Mouse (Mus musculus): Measurements from ENCODE around the gene Sstr3. TPM values are rescaled to one million over a fixed set of nuclear protein-coding genes. Genes with fewer than 3 reads are reported as not detected.

Sstr3 gene
- total RNA-seq (2021) = 10 to 100 TPM; 25.2 to 25.8 TPM
- long read RNA-seq, experiment 1, full-length matches to known transcripts = 8 of 15 reads
- long read RNA-seq, experiment 1, partial matches to known transcripts = 3 of 15 reads
- long read RNA-seq, experiment 1, other reads (novel, unspliced or antisense) = 4 of 15 reads
- long read RNA-seq, experiment 2, full-length matches to known transcripts = 5 of 11 reads
- long read RNA-seq, experiment 2, partial matches to known transcripts = 0 of 11 reads
- long read RNA-seq, experiment 2, other reads (novel, unspliced or antisense) = 6 of 11 reads

DNA sequence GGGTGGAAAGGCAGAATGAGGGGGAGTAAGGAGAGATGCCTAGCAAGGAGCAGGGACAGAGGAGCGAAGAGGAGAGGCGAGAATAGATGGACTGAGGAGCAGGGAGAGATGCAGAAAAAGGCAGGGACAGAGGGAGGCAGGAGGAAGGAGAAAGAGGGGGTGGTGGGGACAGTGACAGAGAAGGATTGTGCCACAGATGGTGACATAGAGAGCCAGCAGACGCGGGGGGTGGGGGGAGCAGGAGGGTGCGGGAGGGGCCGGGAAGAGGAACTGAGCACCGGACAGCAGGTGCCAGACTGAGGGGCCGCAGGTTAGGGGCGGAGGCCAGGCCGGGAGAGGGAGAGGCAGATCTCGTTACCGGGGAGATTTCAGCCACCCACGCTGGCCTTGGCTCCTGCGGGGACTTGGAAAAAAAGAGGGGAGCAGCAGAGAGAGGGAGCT, at the start of gene Sstr3:
TSS of gene Sstr3 (minus strand) at position 125 of the 441 bp plus-strand sequence.
- peak within 1 kb of the TSS; percentile 60 for H3K4me3 ChIP-seq
- H3K27ac ChIP-seq = peak within 1 kb of the TSS; percentile 96
- DNase-seq (ENCODE audit: low spot score in 2 of 2) = no peak
- no peak for TF ChIP-seq CTCF (conservative IDR thresholded peaks at IDR 0.05)

DNA sequence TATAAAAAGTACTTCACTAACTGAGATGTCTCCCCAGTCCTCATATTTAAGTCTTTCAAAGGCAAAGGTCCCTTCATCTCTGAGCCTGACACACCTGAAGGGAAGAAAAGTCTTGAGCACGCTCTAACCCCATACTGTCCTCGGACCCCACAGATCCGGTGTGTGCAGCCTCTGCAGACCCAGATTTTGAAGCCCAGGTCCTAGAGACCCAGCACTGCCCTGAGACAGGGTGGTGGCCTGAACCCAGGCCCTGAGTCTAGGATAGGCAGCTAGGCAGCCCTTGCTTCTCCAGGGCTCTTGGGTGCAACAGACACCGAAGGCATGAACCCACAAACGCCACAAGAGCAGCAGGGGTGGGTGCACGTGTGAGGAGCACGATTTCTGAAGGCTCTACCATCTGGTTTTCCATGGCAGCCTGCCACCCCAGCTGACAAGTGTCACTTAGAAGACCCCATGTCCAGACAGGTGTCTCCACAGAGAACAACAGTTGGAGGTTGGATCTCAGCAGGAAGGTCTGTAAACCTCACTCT, 49.5 kb upstream of the Sstr3 start:
- no peak for DNase-seq (ENCODE audit: low spot score in 2 of 2)
- Histone ChIP-seq H3K4me3 (no peak overlapping the region), H3K27ac (no peak overlapping the region)
- no peak for TF ChIP-seq CTCF (conservative IDR thresholded peaks at IDR 0.05)

DNA sequence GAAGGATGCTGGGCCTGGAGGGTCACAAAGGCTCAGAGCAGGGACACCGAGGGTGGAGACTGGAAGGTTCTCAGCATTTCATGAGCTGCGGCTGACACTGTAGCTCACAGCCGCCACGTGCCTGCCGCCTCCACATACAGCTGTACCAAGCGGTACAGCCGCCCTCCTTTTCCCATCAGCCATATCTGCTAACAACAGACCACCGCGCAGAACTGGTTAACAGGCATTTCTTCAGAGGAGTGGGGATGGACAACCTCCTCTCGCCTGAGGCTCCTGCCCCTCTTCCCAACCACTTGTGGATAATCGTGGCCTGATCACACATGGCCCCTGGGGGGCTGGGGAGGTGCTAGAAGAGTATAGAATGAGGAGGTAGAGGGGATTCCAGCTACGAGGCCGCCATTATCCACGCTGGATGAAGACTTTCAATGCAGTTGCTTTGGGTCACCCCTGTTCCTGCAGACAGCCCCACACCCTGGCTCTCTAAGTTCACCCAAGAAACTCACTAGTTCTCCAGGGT, 48.0 kb upstream of the Sstr3 start:
- DNase-seq (ENCODE audit: low spot score in 2 of 2) = no peak
- Histone ChIP-seq H3K27ac (no peak overlapping the region), H3K4me3 (no peak overlapping the region)
- TF ChIP-seq CTCF (conservative IDR thresholded peaks at IDR 0.05) = no peak

DNA sequence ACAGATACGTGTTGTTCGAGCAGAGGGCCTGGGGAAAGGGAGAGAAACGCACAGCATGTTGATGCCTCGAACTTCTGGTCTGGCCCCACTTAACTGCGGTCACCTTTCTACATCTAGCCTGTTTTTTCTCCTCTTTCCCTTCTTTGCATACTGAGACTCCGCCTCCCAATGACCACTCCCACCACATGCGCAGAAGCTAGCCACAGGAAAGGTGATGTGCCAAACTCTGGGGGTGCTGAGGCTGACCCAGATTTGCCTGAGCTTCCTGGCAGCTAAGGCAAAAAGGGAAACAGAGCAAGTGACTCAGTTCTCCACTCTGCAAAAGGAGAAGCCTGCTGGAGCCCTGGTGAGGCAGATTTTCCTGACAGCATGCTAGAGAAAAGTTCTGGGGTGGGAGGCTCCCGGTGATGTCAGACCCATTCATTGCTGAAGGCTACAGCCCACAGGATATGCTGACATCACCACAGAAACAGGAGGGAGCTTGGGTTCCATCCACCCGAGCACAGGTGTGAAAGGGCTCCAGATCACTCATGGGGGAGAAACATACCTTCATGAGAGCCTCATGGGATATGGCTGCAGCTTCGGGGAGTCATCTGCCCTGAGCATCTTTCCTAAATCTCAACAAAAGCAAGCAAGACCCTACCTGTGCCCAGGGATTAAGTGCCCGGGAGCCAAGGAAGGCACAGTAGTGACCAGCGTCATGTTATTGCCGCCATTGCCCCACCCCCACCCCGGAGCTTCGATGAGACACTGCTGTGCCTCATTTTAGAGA, 47.4 kb upstream of the Sstr3 start:
- Histone ChIP-seq H3K4me3 (no peak overlapping the region), H3K27ac (no peak overlapping the region)
- TF ChIP-seq CTCF (conservative IDR thresholded peaks at IDR 0.05) = no peak
- DNase-seq (ENCODE audit: low spot score in 2 of 2) = no peak

DNA sequence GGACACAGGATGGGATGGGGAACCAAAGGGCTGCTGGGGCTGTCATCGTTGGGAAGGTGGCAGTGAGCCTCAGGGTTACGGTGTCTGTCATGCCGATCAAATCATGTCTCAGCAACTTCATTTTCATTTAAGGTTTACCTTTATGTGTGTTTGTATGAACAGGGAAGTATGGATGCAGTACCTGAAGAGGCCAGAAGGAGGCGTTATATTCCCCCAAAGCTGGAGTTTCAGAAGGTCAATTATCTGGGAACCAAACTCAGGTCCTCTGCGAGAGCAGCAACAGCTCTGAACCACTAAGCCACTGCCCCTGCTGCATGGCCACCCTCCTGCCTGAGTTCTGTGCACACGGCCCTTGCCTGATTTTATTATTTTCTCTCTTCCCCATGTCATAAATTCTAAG, 46.3 kb upstream of the Sstr3 start:
- peak; percentile 64 for TF ChIP-seq CTCF (conservative IDR thresholded peaks at IDR 0.05)
- Histone ChIP-seq H3K27ac (no peak overlapping the region), H3K4me3 (no peak overlapping the region)
- DNase-seq (ENCODE audit: low spot score in 2 of 2) = no peak

DNA sequence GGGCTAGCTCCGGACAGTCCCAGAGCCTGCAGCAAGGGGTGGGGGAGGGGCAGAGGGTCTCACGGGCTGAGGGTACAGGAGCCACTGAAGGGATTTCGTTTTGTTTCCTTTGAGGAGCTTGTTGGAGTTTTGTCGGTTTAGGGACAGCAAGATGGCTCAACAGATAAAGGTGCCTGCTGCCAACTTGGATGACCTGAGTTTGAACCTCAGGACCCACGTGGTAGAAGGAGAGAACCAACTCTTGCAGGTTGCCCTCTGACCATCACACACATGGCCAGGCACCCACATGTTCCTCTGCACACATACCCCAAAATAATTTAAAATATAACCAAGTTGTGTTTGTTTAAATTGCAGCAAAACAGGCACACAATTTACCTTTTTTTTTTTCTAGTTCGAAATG, 45.5 kb upstream of the Sstr3 start:
- no peak for DNase-seq (ENCODE audit: low spot score in 2 of 2)
- TF ChIP-seq CTCF (conservative IDR thresholded peaks at IDR 0.05) = no peak
- H3K4me3 ChIP-seq = no peak overlapping the region
- no peak overlapping the region for H3K27ac ChIP-seq

DNA sequence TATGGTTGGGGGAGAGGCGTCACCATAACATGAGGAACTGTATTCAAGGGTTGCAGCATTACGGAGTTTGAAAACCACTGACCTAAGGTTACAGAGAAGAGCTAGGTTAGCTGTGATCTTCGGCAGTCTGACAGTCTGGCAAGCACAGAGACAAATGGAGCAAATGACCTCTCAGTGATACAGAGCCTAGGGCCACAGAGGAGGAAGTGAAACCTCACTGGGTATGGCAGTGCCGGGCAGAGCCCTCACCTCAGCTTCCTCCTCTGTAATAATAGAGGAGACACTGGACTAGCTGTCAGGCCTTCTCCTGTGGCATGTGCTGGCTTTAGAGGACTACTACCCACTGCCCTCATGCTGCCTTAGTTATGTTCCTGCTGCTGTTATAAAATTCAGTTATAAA, 44.4 kb upstream of the Sstr3 start:
- DNase-seq (ENCODE audit: low spot score in 2 of 2) = no peak
- no peak overlapping the region for H3K27ac ChIP-seq
- no peak overlapping the region for H3K4me3 ChIP-seq
- no peak for TF ChIP-seq CTCF (conservative IDR thresholded peaks at IDR 0.05)

DNA sequence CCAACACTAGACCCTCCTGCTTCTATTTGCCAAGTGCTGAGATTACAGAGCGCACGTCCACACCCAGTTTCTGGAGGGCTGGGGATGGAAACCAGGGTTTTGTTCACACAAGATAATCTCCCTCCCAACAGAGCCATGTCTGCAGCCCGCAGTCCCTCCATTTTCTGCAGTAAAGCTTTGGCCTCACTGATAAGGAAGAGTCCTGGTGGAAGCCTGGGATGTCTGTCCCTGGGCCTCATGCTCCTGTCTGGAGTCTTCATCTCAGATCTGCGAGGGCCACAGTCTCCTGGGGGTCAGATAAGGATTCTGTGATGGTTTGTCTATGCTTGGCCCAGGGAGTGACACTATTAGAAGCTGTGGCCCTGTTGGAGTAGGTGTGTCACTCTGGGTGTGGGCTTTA, 43.6 kb upstream of the Sstr3 start:
- H3K4me3 ChIP-seq = no peak overlapping the region
- TF ChIP-seq CTCF (conservative IDR thresholded peaks at IDR 0.05) = no peak
- no peak overlapping the region for H3K27ac ChIP-seq
- no peak for DNase-seq (ENCODE audit: low spot score in 2 of 2)

DNA sequence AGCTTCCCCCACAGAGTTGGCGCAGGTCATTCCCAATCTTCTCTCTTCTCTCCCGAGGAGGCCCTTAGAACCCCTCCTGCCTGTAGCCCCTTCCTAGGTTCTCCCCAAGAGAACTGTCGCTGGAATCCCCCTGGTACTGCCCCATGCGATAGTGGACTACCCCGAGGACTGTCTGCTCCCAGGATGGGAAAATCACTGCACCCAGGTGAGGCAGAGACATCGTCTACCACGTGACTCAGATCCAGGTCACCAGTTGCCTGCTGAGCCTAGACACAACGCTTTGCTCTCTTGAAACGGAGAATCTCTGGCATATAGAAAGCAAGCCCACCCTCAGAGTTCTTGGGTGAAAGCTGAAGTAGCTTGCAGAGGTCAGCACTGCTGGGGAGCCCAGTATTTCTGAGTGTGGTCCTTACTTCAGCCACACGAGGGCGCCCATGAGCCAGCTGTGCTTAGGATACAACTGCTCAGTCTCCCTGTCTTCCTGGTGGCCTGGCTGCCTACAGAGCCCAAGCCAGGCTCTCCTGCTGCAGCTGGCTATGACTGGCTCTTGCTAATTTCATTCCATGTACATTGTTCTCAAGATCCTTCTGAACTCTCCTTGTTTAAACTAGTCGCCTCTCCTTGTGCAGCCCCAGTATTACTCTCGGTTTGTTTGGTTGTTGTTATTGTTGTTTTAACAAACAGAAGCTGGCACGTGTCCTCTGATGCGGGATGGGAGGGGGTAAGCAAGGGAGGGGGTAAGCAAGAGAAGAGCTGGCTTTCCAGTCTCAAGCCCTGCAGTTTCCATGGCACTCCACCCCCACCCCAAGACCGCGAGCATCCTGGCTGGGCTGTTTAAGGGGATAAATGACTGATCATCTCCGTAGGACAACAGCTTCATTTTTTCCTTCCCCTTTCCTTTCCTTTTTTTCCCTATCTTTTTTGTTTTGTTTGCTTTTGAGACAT, 42.8 kb upstream of the Sstr3 start:
- Histone ChIP-seq H3K27ac (no peak overlapping the region), H3K4me3 (no peak overlapping the region)
- peak; percentile 97 for TF ChIP-seq CTCF (conservative IDR thresholded peaks at IDR 0.05)
- peak; percentile 86 to 92 for DNase-seq (ENCODE audit: low spot score in 2 of 2)

DNA sequence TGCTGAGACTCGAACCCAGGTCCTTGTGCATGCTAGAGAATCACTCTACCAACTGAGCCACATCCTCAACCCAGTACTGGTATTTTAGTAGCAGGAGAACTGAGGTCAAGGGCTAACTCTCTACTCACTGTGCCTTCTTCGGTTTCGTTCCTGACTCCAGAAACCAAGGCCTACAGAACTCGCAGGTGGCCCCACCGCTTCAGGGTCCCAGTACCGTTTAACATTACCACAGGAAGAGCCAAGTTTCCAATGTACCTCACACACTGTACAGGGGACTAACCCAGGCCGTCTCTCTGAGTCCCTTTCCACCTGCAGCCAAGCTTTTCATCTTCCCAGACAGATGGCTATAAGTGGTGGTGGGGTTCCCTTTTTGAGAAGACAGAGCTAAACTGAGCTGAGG, 40.9 kb upstream of the Sstr3 start:
- DNase-seq (ENCODE audit: low spot score in 2 of 2) = no peak
- H3K4me3 ChIP-seq = no peak overlapping the region
- TF ChIP-seq CTCF (conservative IDR thresholded peaks at IDR 0.05) = no peak
- no peak overlapping the region for H3K27ac ChIP-seq

DNA sequence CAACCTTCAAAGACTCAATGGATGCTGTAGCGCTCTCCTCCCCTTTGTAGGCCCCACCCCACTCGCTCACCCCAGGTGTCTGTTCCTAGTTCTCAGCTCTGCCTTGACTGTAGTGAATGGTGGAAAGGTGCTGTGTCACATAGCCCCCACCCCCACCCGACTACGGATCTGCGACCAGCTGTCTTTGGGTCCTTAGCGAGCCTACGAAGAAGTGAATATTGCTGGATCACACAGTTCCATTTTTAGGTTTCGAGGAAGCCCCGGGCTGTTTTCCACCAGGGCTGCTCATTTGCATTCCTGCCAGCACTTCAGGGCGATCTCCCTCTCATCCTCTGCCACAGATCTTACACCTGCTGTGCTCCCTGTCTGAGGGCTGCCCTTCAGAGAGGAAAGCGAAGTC, 38.9 kb upstream of the Sstr3 start:
- Histone ChIP-seq H3K4me3 (no peak overlapping the region), H3K27ac (no peak overlapping the region)
- TF ChIP-seq CTCF (conservative IDR thresholded peaks at IDR 0.05) = no peak
- no peak for DNase-seq (ENCODE audit: low spot score in 2 of 2)

DNA sequence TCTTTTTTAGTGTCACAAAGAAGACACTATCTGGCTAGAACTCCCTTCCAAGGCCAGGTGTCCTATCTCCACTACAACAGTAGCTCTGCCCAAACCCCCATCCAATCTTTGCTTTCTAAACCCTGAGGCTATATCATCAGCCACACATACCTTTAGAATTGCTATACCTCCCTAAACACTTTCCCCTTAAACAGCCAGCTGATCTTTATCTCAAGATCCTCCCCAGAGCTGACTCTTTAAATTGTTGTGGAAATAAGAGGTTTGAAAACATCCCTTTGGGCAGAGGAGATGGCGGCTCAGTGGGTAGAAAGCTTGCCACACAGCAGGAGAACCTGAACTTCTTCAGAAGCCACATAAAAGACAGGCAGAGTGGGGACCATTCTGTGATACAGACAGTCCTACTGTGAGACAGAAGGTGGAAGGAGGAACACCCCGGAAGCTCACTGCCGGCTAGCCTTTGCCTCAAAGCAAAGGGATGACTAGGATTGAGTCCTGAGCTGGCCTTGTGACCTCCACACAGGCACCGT, 31.9 kb upstream of the Sstr3 start:
- no peak for DNase-seq (ENCODE audit: low spot score in 2 of 2)
- H3K4me3 ChIP-seq = no peak overlapping the region
- H3K27ac ChIP-seq = no peak overlapping the region
- TF ChIP-seq CTCF (conservative IDR thresholded peaks at IDR 0.05) = no peak
